Mouse (Mus musculus) kidney, postnatal 4 days (tissue): ENCODE measurements at regions not wholly inside any gene's neighbourhood (a gene's known extent, or its start where the extent isn't known, plus 50 kb on each side); places are given as distances from the start of the nearest gene placed in this dataset.

Experiments used
- DNase-seq, 2 experiments: peaks; one replicate each; pipeline ENCODE4 v3.0.0; 2021; ENCODE audit warnings: mixed read lengths in 2 of 2

DNA sequence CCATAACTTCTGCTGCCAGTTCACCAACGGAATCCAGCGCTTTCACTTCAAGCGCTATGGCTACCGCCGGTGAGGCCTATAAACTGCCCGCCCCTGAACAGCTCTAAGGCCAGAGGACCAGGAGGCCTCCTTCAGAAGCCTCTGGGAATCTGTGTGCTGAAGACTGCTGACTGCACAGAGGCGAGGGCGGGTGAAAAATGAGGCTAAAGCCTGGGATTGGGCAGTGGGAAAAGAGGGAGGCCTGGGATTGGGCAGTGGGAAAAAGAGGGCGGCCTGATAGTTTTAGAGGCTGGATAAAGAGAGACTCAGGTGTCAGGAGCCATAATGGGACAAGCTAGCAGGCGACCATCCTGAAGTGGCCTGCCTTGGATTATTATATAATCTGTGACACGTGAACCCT, 80.8 kb downstream of the Plekhb2 start:
- DNase-seq: no peak

DNA sequence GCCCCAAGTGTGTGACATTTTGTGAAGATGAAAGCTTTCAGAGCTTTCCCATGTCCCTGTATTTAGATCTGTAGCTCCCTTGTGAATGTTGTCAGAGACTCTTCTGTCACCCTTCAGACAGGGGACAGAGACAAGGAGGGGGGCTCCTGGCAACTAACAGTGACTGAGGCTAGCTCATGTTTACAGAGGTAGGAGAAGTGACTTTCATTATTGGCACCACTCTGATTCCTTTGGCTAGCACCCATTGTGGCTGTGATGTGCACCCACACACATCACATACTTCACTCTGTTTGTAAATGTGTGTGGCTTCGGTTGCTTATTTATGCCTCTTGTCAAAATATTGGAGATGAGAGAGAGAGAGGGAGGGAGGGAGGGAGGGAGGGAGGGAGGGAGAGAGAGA, 93.4 kb downstream of the Plekhb2 start:
- no peak for DNase-seq

- no peak for DNase-seq
These were observed 112.1 kb downstream of the Plekhb2 start for GRCm38 (mm10) chr1:34961633-34962507.

DNA sequence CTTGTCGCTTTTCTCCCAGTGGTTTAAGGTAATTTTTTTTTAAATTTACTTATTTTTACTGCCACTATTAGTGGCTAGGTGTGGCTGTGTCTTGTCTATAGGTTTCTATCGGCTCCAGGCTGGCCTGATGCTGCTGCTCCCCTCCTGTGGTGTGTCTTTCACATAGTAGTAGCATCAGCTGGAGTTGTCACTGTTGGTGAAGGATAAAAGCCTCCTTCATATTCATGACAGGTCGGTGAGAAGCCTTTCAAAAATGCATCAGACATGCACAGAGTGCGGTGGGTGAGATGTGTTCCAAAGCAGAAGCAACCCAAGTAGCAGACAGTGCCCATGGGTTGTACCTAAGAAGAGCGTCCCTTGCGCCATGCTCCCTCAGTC, 112.7 kb downstream of the Plekhb2 start:
- no peak for DNase-seq

GRCm38 (mm10) chr1:34974801-34975200, 125.0 kb downstream of the Plekhb2 start:
- DNase-seq: no peak

DNA sequence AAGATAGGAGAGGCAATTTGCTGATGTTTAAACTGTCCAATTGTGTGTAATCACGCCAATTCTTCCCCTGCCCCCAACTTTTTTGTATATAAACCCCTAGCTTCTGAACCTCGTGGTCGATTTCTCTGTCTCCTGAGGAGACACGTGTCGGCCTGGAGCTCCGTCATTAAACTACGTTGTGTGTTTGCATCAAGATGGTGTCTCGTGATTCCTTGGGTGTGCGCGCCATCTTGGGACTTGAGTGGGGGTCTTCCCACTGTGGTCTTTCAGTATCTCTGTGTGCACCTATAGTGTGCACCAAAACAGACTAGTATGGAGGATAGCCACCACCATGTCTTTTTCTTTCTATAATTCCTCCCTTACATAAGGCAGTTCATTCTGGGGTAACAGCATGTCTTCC, 128.4 kb downstream of the Plekhb2 start:
- DNase-seq: no peak

GRCm38 (mm10) chr1:34979350-34979749, 129.6 kb downstream of the Plekhb2 start:
- no peak for DNase-seq

GRCm38 (mm10) chr1:34981934-34982333, 132.2 kb downstream of the Plekhb2 start:
- no peak for DNase-seq

- DNase-seq: no peak
These were observed 133.2 kb downstream of the Plekhb2 start for GRCm38 (mm10) chr1:34982966-34983365.

DNA sequence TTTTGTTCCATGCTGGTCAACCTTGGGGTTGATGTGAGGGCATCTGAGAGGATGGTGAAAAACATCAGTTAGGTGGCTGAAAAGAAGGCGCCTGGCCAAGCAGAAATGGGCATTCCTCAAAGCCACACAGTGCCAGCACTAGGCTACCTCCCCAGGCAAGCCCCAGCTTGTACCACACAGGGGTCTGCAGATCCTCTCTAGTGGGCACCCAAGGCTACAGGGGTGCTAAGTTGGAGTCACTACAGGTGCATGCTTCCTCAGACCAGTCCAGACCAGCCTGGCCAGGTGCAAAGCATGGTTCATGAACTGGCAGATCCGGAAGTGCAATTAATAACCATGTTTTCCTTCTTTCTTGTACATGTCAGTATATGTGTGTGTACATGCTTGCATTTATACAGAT, 137.1 kb downstream of the Plekhb2 start:
- no peak for DNase-seq

DNA sequence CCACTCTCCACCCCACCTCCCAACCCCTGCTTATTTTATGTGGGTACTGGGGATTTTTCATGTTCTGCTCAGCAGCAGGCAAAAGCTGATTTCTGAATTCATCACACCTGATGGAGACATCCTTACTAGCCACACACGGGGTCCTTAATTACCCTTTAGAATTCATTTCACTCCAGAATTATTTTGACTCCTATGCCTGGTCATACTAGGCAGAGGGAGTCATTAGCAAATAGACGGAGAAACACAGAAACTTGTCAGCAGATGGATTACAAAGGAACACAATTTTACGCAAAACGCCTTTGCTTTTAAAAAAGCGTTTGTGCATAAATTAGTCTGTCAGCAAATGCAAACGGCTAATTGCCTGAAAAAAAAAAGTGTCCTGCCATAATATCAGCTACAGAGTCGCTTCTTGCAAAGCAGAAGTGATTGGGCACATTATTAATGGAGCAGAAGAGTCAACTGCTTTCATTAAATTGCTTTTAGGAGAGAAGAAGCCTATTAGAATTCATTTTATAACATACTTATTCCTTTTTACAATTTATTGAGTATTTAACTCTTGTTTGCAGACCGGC, 138.0 kb downstream of the Plekhb2 start:
- no peak for DNase-seq

DNA sequence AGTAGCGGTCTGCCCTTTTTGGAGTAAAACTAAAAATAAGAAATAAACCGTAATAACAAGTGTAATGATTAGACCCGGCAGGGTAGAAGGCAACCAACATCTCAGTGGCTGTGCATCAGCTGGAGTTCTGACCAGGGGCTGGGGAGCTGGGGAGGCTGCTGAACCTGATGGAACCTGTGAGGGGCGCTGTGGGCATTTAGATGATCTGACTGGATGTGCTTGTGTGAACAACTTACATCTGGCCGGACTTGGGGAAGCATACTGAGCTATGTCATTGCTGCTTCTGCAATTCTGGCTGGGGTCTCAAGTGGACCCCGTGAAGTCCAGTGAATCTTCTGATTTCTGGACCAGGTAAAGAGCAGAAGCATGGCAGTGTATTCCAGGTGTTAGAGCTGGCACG, 138.4 kb downstream of the Plekhb2 start:
- peak; percentile 19 to 26 for DNase-seq

DNA sequence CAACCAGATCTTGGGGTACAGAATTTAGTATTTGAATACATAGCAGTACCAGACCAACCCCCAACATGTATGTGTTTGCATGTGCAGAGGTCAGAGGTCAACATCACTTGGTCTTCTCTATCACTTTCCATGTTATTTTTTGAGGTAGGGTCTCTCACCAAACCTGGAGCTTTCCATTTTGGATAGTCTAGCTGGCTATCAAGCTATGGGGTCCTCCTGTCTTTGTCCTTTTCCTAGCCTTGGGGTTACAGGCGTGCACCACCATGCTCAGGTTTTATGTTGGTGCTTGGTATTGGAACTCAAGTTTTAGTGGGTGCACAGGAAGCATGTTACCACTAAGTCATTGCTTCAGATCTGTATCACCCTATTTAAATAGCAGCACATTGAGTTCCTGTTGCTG, 151.0 kb downstream of the Plekhb2 start:
- DNase-seq: no peak

DNA sequence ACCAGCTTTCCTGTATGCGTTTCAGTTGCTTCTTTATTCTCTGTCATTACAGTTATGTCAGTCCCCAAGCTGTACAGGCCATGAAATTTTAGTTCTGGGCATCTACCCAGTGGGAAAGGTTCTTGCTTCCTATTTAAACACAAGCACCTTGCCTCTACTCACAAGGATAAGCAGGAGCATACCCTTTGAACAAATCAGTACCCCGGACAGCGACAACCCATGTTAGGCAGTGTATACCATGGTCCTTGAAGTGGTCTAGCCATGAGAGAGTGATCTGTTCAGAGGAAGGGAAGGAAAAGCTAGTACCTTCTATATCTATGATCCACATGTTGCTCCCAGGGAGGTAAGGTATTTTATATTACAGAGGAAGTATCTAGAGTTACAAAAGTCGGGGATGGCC, 167.7 kb downstream of the Plekhb2 start:
- peak; percentile 82 to 85 for DNase-seq

GRCm38 (mm10) chr1:35032619-35033018, 182.8 kb downstream of the Plekhb2 start:
- peak; percentile 6 to 19 for DNase-seq

DNA sequence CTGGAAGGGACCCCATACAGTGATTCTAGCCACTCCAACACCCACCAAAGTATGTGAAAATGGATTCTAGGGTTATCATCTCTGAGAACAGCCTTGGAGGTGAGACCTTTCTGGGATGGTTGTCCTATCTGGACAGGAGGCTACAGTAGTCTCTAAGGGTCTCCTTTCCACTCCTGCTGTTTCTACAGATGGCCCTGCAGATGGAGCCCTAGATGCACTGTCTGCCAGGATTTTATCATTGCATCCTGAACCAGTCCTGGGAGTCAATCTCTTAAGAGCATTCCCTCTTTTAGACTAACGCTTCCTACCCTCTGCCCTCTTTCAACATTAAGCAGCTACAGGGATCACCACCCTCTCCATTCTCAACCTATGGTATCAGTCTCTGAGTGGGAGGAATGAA, 223.0 kb downstream of the Plekhb2 start:
- no peak for DNase-seq

GRCm38 (mm10) chr1:35094873-35095272, 245.1 kb downstream of the Plekhb2 start:
- DNase-seq: no peak

DNA sequence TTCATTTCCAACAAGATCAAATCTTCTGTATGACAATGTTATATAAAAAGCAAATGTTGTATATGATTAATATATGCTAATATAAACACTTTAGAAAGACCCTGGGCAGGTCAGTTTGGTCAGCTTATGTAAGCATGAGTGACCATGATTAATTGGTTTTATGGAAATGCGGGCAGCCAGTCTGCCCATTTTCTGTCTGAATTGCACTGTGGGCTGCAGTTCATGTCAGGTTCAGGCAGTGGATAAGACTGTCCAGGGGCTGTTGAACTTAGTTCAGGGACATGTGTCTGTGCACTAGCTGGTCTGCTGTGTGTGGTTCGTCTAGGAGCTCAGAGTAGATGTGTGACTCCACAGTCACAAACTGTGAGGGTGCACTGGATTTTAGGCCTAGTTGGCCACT, 246.0 kb downstream of the Plekhb2 start:
- DNase-seq: peak in 1 of 2 experiments; percentile 1

DNA sequence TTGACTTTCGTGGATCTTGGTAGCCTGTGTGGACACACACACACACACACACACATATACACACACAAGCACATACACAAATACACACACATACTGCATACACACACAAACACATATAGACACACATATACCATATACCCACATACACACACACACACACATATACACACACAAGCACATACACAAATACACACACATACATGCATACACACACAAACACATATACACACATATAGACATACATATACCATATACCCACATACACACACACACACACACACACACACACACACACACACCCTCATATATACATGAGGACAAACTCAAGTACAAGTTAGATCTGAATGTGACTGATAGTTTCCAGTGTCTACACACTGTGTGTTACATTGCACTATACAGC, 256.9 kb downstream of the Plekhb2 start:
- no peak for DNase-seq

DNA sequence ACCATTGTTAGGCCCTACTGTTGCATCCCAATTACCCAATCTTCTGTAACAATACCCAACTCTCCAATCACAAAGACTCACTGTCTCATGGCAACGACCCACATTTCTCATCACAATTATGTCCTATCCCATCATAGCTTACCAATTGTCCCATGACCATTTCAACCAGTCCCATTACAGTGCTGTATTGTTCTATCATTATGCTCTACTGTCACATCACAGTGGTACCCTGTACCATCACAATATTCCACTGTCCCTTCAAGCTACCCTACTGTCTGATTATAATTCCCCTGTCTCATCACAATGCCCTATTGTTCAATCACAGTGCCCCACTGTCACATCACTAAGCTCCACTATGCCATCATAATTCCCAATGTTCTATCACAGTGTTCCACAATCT, 260.0 kb downstream of the Plekhb2 start:
- no peak for DNase-seq

DNA sequence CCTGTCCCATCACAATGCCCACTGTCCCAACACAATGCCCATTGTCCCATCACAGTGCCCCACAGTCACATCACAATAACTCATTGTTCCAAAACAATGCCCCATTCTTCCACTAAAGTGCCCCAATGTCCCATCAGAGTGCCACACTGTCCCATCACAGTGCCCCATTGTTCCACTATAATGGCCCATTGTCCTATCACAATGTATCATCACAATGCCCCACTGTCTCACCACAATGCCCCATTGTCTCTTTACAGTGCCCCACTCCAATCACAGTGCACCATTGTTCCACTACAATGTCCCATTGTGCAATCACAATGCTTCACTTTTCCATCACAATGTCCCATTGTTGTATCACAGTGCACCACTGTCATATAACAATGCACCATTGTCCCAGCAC, 265.7 kb downstream of the Plekhb2 start:
- no peak for DNase-seq

- DNase-seq: no peak
These were observed 288.1 kb downstream of the Plekhb2 start for GRCm38 (mm10) chr1:35137907-35138306.

DNA sequence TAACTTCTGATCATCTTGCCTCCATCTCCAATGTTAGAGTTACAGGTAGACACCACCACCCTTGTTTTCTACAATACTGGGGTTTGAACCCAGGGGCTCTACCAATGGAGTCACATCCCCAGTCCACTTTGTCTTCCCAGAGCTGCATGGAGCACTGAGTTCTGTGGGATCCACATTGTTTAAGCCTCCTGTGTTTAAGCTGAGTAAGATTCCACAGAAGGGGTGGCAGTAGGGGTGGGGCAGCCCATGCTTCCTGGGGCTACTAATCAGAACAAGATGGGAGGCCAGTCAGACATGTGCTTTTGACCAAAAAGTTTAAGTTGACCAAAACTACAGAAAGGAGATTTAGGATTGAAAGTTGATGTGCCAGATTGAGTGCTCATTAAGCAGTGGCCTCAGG, 299.3 kb downstream of the Plekhb2 start:
- DNase-seq: no peak

DNA sequence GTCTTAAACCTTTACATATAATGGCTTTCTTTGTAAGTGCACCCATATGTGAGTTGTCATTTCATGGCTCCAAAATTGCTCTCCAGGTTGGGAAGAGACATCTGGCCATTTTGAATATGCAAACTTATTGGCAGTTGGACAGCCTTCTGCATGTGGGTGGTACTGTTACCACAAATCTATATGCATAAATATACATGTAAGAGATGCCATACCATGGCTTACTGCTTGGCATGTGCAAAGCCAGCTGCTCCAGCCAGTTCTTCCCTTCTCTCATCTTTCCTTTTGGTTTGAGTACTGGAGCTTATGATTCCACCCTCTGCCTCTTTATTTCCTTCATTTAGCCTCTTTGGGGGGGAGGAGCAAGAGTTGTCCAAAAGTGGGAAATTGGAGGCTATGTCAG, 312.7 kb downstream of the Plekhb2 start:
- DNase-seq: no peak

- no peak for DNase-seq
These were observed 350.9 kb downstream of the Plekhb2 start for GRCm38 (mm10) chr1:35200656-35201055.
